Mouse (Mus musculus): ENCODE measurements around the gene Hspa8.
A peak's percentile ranks its signal among the peaks of the same experiment; 100 is the strongest.
"Not testable (repeated sequence)": the region's sequence is repeated elsewhere in the genome, so short reads cannot be mapped to it uniquely, and the experiment has no call there.

The Hspa8 gene

DNA sequence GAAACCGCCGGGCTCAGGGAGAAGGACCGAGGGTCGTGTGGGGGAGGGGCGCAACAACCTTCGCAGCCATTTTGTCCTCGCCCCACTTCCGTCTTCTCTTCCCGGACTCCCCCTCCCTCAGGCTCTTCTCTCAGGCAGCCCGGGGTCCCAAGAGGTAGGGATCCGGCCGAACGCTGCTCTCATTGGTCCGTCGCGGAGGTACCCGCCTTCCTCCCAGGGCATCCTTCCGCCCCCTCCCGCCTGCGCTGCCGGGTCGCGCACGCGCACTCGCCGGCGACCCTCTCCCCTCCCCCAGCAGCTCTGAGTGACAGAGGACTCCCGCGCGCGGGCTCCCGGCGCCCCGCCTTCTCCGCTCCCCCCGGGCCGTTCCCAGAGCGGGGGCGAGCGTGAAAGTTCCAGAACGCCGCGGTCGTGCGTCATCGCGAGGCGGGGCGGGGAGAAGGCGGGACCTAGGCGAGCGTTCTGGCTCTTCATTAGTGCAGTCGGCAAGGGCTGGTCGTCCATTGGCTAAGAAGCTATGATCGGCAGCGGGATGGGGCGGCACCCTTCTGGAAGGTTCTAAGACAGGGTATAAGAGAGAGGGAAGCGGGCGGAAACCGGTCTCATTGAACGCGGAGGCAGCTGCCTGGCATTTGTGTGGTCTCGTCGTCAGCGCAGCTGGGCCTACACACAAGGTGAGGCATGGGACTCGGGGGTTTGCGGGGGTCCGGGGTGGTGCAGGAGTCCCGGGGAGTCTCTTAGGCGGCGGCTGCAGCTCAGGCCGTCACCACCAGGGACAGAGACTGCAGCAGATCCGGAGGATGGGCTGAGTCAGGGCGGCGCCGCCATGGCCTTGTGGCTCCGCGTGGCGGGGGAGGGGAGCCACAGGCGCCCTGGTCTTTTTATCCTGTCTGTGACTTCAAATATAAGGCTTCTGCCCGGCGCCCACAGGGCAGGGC is at the start of gene Hspa8:
Gene Hspa8, plus strand, starts transcription at position 310 of the 938 bp plus-strand sequence.
- DNase-seq (ENCODE audit: low read depth): peak; percentile 99

DNA sequence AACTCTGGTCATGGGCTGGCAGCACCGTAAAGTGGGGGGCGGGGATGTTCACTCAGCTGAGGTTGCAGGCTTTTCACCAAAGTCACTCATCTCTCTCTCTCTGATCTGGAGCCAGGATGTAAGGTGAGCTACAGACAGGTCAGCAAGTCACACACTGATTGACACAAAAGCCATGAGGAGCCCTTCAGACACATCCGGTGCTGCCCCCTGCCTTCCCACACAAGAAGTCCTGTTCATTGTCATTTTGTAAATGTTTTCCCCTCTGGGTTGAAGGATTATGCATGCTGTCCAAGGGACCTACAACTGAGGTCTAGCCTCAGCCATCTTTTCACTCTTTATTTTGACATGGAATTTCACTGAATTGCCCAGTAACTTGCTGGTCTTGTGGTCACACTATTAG is 49.0 kb upstream of the Hspa8 start:
- DNase-seq (ENCODE audit: low read depth): no peak

DNA sequence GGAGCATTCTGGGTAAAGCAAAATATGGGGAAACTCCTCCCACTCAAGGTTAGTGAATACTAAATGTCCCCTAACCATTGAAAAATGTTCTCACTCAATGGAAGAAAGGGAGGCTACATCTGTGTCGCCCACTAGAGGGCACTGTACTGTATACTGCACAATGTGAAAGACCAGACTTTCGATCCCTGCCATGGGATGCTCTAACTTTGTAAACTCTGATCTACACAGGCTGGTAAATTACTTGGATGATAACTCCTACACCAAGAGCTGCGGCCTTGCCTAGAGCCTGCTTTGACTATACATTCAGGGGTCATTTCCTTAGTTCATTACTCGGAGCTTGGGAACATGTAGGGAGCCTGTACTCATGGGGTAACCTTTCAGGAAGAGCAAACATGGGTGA is 44.4 kb upstream of the Hspa8 start:
- DNase-seq (ENCODE audit: low read depth): peak; percentile 76

DNA sequence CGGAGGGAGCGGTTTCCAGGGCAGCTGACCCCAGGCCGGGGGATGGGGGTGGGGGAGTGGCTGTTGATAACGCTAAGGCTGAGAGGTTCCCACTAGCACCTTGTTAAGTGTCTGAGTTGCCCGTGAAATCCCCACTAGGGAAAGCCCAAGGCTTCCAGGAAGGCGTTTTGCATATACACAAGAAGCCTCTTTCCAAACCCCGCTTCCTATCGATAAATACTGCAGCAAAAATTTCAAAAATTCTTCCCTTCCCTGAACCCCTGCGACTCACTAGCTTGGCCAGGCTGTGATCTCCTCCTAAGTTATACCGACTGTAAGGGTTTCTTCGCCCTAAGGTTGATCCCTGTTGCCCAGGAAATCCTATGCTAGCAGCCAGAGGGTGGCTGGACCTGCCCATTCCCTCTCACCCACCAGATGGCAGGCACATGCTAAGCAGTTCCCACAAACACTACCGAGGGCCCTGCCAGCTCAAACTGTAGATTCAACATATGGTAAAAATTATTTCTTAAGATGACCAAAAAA is 43.6 kb upstream of the Hspa8 start:
- DNase-seq (ENCODE audit: low read depth): peak; percentile 87

DNA sequence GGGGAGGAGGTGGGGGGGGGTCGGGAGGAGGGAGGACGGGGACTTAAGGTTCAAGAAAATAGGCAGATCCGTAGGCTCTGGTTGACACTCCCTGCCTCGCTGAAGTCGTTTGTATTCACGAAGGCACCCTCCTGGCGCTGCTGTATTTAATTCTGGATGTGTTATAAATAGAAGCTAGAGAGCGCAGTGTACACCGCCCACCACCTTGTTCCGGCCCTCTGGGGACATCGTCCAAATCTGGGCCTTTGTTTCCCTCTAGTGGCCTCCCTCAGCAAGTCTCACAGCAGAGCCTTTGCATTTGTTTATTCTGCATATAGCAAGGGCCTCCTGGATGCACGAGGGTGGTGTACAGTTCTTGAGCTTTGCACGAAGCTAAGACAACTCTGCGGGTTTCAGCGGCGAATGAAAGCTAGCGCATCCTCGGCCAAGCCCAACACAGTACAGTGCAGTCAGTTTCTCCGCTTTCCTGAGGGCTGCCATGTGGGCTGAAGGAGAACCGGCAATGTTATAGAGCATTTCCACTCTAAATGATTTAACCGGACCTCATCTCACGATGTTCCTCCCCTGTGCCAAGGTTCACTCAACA is 43.0 kb upstream of the Hspa8 start:
- DNase-seq (ENCODE audit: low read depth): peak; percentile 92

DNA sequence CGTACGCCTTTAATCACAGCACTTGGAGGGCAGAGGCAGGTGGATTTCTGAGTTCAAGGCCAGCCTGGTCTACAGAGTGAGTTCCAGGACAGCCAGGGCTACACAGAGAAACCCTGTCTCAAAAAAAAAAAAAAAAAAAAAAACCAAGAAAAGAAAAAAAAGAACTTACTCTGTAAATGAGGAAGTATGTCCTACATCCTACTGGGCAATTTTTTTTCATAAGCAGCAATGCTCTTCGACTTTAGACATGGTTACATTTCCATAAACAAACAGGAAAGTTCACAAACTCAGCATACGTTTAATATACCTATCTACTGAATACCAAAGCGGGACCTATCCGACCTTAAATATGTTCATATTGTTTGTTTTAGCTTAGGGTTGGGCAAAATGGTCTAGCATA is 38.4 kb upstream of the Hspa8 start:
- DNase-seq (ENCODE audit: low read depth): no peak

DNA sequence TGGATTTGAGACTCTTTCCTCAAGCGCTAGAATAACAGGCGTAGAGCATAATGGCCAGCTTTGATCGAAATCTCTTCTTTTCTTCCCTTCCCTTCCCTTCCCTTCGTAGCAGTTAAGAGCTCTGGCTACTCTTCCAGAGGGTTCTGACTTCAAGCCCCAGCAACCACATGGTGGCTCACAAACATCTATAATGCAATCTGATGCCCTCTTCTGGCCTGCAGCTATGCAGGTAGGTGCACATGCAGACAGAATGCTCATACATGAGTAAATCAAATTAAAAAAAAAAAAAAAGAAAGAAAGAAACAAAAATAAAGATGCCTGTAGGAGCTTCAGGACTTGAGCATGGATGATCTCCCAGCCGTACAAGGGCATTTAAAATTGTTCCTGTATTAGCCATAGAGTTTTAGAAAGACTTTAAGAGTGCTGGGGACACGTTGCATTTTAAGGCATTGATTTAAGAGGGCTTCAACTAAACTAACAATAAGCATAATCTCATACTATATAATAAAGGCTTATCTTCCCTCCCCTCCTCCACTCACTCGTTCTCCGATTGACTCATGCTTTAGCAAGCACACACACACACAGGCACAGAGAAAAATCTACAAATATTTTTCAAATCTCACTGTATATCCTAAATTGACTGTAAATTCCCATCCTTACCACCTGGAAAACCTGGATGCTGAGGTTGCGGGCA is 35.8 kb upstream of the Hspa8 start:
- peak; percentile 60 for DNase-seq (ENCODE audit: low read depth)

DNA sequence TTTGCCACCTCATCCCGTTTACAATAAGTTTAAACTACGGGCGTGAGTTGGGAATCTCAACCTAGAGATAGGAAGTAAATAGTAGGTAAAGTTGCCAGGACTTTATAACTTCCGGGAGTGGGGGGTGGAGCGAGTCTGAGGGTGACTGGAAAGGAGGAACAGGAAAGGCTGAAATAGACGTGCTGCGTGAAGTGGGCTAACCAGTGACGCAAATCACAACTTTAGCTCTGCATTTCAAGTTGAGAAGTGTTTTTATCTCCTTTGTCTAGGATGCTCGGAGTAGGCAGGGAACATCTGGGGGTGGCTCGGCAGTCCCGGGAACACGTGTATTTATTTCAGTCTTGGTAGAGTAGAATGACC is 35.2 kb upstream of the Hspa8 start:
- DNase-seq (ENCODE audit: low read depth): no peak

DNA sequence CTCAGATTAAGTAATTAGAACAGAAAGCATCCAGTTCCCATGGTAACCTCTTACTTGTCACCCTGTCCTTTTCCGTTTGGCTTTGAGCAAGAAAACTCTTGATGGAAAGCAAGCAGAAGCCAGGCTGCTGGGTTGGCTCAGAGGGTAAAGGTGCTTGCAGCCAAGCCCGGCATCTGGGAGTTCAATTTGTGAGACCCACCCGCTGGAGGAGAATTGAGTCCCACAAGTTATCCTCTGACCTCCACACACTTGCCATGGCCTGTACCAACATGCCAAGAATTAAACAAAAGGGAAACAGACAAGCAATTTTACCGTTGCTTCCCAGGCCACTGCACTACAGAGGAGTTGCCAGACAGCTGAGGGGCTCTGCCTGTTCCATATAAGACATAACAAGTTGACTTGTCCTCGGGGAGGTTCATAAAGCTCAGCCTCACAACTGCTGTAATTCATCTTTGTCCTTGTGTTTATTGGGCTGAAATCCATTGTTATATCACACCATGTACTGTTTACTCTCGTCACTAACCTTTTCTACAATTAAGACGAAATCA is 34.7 kb upstream of the Hspa8 start:
- no peak for DNase-seq (ENCODE audit: low read depth)

DNA sequence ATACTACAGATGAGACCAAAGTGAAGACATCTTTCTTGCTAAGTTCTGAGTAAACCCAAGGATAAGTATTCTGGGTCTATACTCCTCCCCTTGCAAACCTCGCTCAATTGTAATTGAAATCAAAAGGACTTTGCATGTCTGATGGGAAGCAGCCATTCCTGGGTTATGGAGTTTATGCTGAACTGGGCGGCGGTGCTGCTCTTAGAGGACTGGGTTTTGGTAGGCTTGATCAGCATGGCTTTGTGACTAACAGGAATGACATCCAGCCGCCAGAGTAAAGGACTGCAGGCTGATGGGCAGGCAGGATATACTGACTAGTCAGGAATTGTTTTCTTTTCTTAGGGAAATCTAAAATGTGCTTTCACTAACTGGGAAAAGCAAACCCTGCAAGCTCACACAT is 32.8 kb upstream of the Hspa8 start:
- peak; percentile 57 for DNase-seq (ENCODE audit: low read depth)

DNA sequence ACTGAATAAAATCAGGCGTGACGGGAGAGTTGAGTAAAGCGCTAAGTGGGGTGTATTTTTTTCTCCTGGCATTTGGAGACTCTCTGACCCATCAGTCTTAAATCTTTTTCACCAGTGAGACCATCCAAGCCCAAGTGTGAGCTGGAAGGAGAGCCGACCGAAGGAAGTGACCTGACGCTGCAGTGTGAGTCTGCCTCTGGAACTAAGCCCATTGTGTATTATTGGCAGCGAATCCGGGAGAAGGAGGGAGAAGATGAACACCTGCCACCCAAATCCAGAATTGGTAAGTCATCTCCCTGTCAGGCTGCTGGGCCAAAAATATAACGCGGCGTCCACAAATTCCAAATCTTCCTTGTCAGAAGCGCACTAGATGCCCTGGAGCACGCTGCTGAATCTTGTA is 28.5 kb upstream of the Hspa8 start:
- DNase-seq (ENCODE audit: low read depth): no peak

DNA sequence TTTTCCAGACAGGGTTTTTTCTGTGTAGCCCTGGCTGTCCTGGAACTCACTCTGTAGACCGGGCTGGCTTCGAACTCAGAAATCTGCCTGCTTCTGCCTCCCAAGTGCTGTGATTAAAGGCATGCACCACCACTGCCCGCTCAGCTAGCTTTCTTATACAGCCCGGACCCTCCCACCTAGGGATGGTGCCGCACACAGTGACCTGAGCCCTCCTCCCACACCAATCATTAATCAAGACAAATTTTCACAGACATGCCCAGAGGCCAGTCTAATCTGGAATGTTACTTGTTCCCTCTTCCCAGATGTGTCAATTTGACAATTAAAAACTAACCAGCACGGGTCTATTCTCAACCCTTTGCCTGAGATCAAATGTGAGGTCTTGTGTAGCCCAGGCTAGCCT is 27.6 kb upstream of the Hspa8 start:
- not testable (repeated sequence) for DNase-seq (ENCODE audit: low read depth)

DNA sequence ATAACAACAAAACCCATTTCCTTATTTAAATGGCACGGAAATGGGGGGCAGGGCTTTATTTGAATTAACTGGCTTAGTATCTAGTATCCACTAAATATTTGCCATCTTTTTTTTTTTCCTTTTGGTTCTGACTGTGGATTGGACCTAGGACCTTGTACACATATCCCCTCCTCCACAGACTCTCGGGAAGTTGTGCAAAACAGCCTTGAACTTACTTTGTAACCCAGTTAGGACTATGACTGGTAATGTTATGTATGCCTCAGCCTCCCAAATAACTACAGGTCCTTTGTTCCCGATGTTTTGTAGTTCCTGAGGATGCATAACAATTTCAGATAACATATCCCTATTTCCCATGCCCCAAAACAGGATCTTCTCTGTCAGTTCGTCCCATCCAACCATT is 26.9 kb upstream of the Hspa8 start:
- no peak for DNase-seq (ENCODE audit: low read depth)

DNA sequence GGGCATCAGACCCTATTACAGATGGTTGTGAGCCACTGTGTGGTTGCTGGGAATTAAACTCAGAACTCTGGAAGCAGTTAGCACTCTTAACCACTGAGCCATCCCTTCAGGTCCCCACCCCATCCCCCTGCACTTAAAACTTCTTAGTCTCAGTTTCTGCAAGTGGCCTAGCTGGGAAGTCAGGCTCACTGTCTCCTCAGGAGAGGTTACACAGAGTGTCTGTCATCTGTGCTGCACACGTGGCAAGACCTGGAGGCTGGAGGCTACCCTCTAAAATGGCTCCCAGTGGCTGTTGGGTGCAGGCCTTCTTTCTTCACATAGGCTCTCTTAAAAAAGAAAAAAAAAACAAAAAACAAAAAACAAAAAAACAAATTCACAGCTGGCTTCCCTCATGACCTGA is 24.7 kb upstream of the Hspa8 start:
- no peak for DNase-seq (ENCODE audit: low read depth)

DNA sequence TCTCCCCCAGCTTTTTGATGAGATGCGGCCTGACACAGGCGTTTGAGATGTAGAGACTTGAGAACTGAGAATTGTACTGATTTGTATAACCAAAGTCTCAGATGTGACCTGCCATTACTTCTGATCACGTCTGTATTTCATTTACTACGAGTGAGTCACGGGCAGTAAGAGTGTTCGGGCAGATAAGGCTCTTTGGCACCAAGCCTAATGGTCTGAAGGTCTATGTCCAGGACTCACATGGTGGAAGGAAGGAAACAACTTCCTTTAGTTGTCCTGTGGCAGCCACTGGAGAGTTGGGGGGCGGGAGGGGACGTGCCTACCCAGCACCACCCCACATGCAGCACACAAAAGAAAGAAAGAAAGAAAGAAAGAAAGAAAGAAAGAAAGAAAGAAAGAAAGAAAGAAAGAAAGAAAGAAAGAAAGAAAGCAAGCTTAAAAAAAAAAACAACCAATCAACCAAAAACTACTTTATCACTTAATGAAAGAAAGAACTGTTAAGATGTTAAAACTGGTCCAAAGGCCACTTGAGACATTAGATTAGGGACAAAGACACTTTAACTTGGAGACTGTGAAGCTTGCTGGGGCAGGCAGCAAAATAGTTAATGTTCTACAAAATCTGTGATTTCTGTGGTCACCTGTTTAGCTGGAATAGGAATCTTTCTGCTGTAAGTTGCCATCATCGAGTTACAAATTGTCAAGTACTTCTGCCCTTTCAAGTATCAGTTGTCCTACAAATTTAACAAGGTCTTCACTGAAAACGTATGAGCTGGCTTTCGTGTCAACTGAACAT is 24.1 kb upstream of the Hspa8 start:
- DNase-seq (ENCODE audit: low read depth): peak; percentile 81

DNA sequence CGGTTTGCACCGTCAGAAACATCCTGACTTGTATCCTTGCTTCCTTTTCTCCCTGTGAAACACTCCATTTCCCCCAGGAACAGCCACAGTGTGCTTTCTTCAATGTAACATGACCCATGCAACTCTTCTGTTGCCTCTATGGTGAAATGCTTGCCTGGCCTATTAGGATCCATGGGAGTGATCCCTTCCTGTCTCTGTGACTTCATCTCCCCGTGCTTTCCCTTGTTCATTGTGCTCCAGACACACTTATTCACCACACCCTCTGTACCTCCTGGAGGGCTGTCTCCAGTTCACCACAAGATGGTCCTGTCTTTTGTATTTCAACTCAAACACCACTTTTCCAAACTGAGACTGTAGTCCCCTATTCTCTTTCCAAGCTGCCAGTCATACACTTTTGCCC is 20.7 kb upstream of the Hspa8 start:
- no peak for DNase-seq (ENCODE audit: low read depth)

DNA sequence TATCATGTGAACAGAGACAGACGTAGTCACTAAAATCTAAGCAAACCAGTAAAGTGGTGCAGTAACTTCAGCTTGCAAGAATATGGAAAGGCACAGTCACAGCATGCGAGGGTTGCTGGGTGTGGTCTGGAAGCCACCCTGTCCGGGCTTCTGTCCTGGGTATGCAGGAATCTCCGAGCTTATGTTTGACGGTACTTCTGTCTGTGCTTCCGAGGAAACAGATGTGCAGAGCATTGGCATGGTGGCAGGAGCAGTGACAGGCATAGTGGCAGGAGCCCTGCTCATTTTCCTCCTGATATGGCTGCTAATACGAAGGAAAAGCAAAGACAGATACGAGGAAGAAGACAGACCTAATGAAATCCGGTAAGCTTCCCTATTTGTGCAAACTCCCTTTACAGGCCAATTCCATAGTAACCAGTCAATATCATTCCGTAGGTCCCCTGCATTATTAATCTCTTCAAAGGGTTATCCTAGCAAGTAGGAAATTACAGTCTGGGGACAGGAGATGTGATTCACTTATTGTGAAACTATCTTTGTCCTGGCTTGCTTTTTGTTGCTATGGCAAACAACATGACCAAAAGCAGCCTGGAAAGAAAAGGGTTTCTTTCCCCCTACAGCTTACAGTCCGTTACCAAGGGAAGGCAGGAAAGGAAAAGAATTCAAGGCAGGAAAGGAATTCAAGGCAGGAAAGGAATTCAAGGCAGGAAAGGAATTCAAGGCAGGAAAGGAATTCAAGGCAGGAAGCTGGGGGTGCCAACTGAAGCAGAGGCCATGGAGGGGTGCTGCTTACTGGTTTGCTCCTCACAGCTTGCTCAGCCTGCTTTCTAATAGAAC is 19.7 kb upstream of the Hspa8 start:
- no peak for DNase-seq (ENCODE audit: low read depth)

DNA sequence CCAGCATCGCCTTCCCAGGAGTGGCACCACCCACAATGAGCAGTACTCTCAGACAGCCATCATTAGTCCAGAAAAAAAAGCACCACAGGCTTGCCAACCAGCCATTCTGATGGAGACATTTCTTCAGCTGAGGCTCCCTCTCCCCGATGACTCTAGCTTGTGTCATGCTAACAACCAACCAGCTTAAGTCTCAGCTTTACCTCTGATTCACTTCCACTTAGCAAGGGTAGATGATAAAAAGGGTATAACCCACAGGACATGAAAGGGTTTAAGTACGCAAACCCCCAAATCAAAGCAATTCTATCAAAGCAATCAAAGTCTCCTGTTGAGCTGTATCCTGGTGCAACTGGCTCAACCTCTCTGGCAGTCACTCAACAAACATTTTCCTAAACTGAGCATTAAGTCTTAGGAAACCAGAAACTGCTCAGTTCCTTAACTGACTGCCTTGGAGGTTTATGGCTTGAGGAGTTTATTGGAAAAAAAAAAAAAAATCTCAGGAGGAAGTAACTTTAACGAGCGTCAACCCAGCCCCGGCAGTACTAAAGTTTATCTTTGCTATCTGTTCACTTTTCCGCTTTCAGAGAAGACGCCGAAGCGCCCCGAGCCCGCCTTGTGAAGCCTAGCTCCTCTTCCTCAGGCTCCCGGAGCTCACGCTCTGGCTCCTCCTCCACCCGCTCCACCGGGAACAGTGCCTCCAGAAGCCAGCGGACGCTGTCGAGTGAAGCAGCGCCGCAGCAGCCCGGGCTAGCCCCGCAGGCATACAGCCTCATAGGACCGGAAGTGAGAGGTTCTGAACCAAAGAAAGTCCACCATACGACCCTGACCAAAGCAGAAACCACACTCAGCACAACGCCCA is 18.8 kb upstream of the Hspa8 start:
- DNase-seq (ENCODE audit: low read depth): peak; percentile 52

DNA sequence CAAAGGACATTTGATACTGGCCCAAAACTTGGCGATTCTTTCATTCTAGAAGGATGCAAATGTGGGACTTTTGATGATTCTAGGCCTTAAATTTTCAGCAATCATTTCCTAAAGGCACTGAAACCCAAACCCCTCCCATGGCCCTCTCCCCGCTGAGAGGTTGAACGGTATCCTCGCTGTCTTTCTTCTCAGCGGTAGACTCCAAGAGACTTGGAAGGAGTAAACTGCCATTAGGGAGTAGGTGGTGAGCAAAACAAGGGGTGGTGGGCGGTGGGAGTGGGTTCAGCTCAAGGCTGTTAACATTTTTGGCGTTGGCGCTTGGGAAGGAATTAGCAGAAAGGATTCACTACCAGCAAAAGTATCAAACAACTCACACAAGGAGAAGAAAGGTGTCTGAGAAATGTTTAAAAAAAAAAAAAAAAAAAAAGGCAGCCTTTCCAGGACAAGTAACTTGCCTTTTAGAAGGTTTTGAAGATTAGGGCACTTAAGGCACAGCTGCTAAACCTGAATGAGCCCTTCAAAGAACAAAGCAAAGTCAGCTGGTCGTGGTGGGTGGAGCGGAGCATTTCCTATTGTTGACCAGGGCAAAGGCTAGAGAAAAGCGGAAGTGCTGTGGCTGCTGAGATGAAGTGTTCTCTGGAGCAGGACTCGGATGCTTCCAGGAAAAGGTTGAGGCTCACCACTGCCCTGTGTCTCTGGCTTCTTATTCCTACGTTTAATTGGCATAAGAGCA is 17.0 kb upstream of the Hspa8 start:
- DNase-seq (ENCODE audit: low read depth): no peak
